Mouse (Mus musculus): ENCODE measurements around the gene Pmp22. TPM values are rescaled to one million over a fixed set of nuclear protein-coding genes. Genes with fewer than 3 reads are reported as not detected.

Pmp22 gene
- polyA plus RNA-seq (2012; ENCODE audit: insufficient read depth, low replicate concordance): 9.8 and 32.4 TPM in 2 replicates

GRCm38 (mm10) chr11:63128784-63129183, at the start of gene Pmp22:
Gene Pmp22, plus strand, starts transcription at chr11:63128982.
- peaks cover 72% of the 10 kb centered on the region for H3K27me3 ChIP-seq (replicated peaks)
- H3K4me3 ChIP-seq (replicated peaks): no peak within 1 kb of the TSS
- peaks cover 7% of the 10 kb centered on the region for H3K4me1 ChIP-seq
- no peaks in the 10 kb centered on the region for H3K9me3 ChIP-seq
- no peaks in the 10 kb centered on the region for H3K36me3 ChIP-seq (replicated peaks; ENCODE audit: low read length)
- TF ChIP-seq FLI1 (IDR thresholded peaks at IDR 0.05; ENCODE audit: low read length) (no peak), GATA1 (IDR thresholded peaks at IDR 0.05; ENCODE audit: borderline replicate concordance, low read length) (no peak)

- no peaks in the 10 kb centered on the region for H3K4me1 ChIP-seq
- no peaks in the 10 kb centered on the region for H3K36me3 ChIP-seq (replicated peaks; ENCODE audit: low read length)
- peaks cover 18% of the 10 kb centered on the region for H3K9me3 ChIP-seq
- no peak overlapping the region for H3K4me3 ChIP-seq (replicated peaks)
- TF ChIP-seq FLI1 (IDR thresholded peaks at IDR 0.05; ENCODE audit: low read length) (no peak), GATA1 (IDR thresholded peaks at IDR 0.05; ENCODE audit: borderline replicate concordance, low read length) (no peak)
- peaks cover 2% of the 10 kb centered on the region for H3K27me3 ChIP-seq (replicated peaks)
Observed at GRCm38 (mm10) chr11:63084536-63084935, 44.2 kb upstream of the Pmp22 start.

- Histone ChIP-seq H3K27me3 (replicated peaks) (peaks cover 2% of the 10 kb centered on the region), H3K36me3 (replicated peaks; ENCODE audit: low read length) (no peaks in the 10 kb centered on the region), H3K4me1 (no peaks in the 10 kb centered on the region), H3K4me3 (replicated peaks) (no peak overlapping the region), H3K9me3 (peaks cover 15% of the 10 kb centered on the region)
- TF ChIP-seq FLI1 (IDR thresholded peaks at IDR 0.05; ENCODE audit: low read length) (no peak), GATA1 (IDR thresholded peaks at IDR 0.05; ENCODE audit: borderline replicate concordance, low read length) (no peak)
Observed at GRCm38 (mm10) chr11:63088672-63089071, 40.1 kb upstream of the Pmp22 start.

- peaks cover 6% of the 10 kb centered on the region for H3K27me3 ChIP-seq (replicated peaks)
- H3K36me3 ChIP-seq (replicated peaks; ENCODE audit: low read length): no peaks in the 10 kb centered on the region
- H3K9me3 ChIP-seq: peaks cover under 1% of the 10 kb centered on the region; the same call in 1 of the 2 replicates
- H3K4me3 ChIP-seq (replicated peaks): no peak overlapping the region
- TF ChIP-seq FLI1 (IDR thresholded peaks at IDR 0.05; ENCODE audit: low read length): no peak
- no peak for TF ChIP-seq GATA1 (IDR thresholded peaks at IDR 0.05; ENCODE audit: borderline replicate concordance, low read length)
- no peaks in the 10 kb centered on the region for H3K4me1 ChIP-seq
Observed at GRCm38 (mm10) chr11:63090210-63090609, 38.6 kb upstream of the Pmp22 start.

- TF ChIP-seq GATA1 (IDR thresholded peaks at IDR 0.05; ENCODE audit: borderline replicate concordance, low read length): no peak
- no peak for TF ChIP-seq FLI1 (IDR thresholded peaks at IDR 0.05; ENCODE audit: low read length)
- H3K9me3 ChIP-seq: no peaks in the 10 kb centered on the region
- H3K36me3 ChIP-seq (replicated peaks; ENCODE audit: low read length): no peaks in the 10 kb centered on the region
- H3K27me3 ChIP-seq (replicated peaks): peaks cover 6% of the 10 kb centered on the region
- H3K4me1 ChIP-seq: no peaks in the 10 kb centered on the region
- H3K4me3 ChIP-seq (replicated peaks): no peak overlapping the region
Observed at GRCm38 (mm10) chr11:63090986-63091385, 37.8 kb upstream of the Pmp22 start.

GRCm38 (mm10) chr11:63092271-63092670, 36.5 kb upstream of the Pmp22 start:
- Histone ChIP-seq H3K4me1 (no peaks in the 10 kb centered on the region), H3K27me3 (replicated peaks) (peaks cover 6% of the 10 kb centered on the region), H3K9me3 (no peaks in the 10 kb centered on the region), H3K4me3 (replicated peaks) (no peak overlapping the region), H3K36me3 (replicated peaks; ENCODE audit: low read length) (no peaks in the 10 kb centered on the region)
- no peak for TF ChIP-seq FLI1 (IDR thresholded peaks at IDR 0.05; ENCODE audit: low read length)
- TF ChIP-seq GATA1 (IDR thresholded peaks at IDR 0.05; ENCODE audit: borderline replicate concordance, low read length): no peak

- TF ChIP-seq GATA1 (IDR thresholded peaks at IDR 0.05; ENCODE audit: borderline replicate concordance, low read length) (no peak), FLI1 (IDR thresholded peaks at IDR 0.05; ENCODE audit: low read length) (no peak)
- H3K4me1 ChIP-seq: no peaks in the 10 kb centered on the region
Observed at GRCm38 (mm10) chr11:63093601-63094000, 35.2 kb upstream of the Pmp22 start.

GRCm38 (mm10) chr11:63094496-63094895, 34.3 kb upstream of the Pmp22 start:
- H3K9me3 ChIP-seq: no peaks in the 10 kb centered on the region
- H3K27me3 ChIP-seq (replicated peaks): peaks cover 4% of the 10 kb centered on the region
- no peak overlapping the region for H3K4me3 ChIP-seq (replicated peaks)
- TF ChIP-seq GATA1 (IDR thresholded peaks at IDR 0.05; ENCODE audit: borderline replicate concordance, low read length) (no peak), FLI1 (IDR thresholded peaks at IDR 0.05; ENCODE audit: low read length) (no peak)
- no peaks in the 10 kb centered on the region for H3K4me1 ChIP-seq
- no peaks in the 10 kb centered on the region for H3K36me3 ChIP-seq (replicated peaks; ENCODE audit: low read length)

More at GRCm38 (mm10) chr11:63093601-63094000, 35.2 kb upstream of the Pmp22 start:
- Histone ChIP-seq H3K4me3 (replicated peaks) (no peak overlapping the region), H3K36me3 (replicated peaks; ENCODE audit: low read length) (no peaks in the 10 kb centered on the region), H3K9me3 (no peaks in the 10 kb centered on the region), H3K27me3 (replicated peaks) (peaks cover 4% of the 10 kb centered on the region)

- Histone ChIP-seq H3K4me3 (replicated peaks) (no peak overlapping the region), H3K36me3 (replicated peaks; ENCODE audit: low read length) (no peaks in the 10 kb centered on the region), H3K4me1 (no peaks in the 10 kb centered on the region), H3K9me3 (no peaks in the 10 kb centered on the region), H3K27me3 (replicated peaks) (peaks cover 6% of the 10 kb centered on the region)
- TF ChIP-seq GATA1 (IDR thresholded peaks at IDR 0.05; ENCODE audit: borderline replicate concordance, low read length) (no peak), FLI1 (IDR thresholded peaks at IDR 0.05; ENCODE audit: low read length) (no peak)
Observed at GRCm38 (mm10) chr11:63098016-63098415, 30.8 kb upstream of the Pmp22 start.

GRCm38 (mm10) chr11:63099390-63099789, 29.4 kb upstream of the Pmp22 start:
- Histone ChIP-seq H3K4me3 (replicated peaks) (no peak overlapping the region), H3K36me3 (replicated peaks; ENCODE audit: low read length) (no peaks in the 10 kb centered on the region), H3K27me3 (replicated peaks) (peaks cover 5% of the 10 kb centered on the region), H3K4me1 (no peaks in the 10 kb centered on the region), H3K9me3 (no peaks in the 10 kb centered on the region)
- no peak for TF ChIP-seq GATA1 (IDR thresholded peaks at IDR 0.05; ENCODE audit: borderline replicate concordance, low read length)
- TF ChIP-seq FLI1 (IDR thresholded peaks at IDR 0.05; ENCODE audit: low read length): no peak

GRCm38 (mm10) chr11:63103256-63103655, 25.5 kb upstream of the Pmp22 start:
- no peaks in the 10 kb centered on the region for H3K4me1 ChIP-seq
- H3K9me3 ChIP-seq: 0 out of 2 replicates have a peak, but pooled peaks cover 4% of the 10 kb centered on the region
- peaks cover 2% of the 10 kb centered on the region for H3K27me3 ChIP-seq (replicated peaks)
- no peak for TF ChIP-seq FLI1 (IDR thresholded peaks at IDR 0.05; ENCODE audit: low read length)
- TF ChIP-seq GATA1 (IDR thresholded peaks at IDR 0.05; ENCODE audit: borderline replicate concordance, low read length): no peak
- H3K4me3 ChIP-seq (replicated peaks): no peak overlapping the region
- no peaks in the 10 kb centered on the region for H3K36me3 ChIP-seq (replicated peaks; ENCODE audit: low read length)

Measured in megakaryocyte, embryonic 14.5 days (primary cell).